Mouse (Mus musculus) neural tube, embryonic 12.5 days (tissue): Measurements from ENCODE around the gene Tmem72. TPM values are rescaled to one million over a fixed set of nuclear protein-coding genes. Genes with fewer than 3 reads are reported as not detected.

Source experiments
- ATAC-seq: fragments of 200-750 bp; cut with Nextera tagmentation; 2 replicates; pipeline ENCODE4 v1.8.0; 2017; ENCODE audit warnings: low read depth, mild to moderate bottlenecking, moderate TSS enrichment, moderate library complexity; ENCODE audit not compliant: low FRiP score
- H3K27ac ChIP-seq: fragments of 300-500 bp; sonication (generic); 2 replicates; pipeline ENCODE4 v1.5.1; 2016
- H3K27me3 ChIP-seq: fragments of 300-500 bp; sonication (generic); replicated peaks from 2 replicates; pipeline ENCODE4 v1.6.1; 2016; ENCODE audit warnings: mild to moderate bottlenecking
- H3K36me3 ChIP-seq: fragments of 300-500 bp; sonication (generic); 2 replicates; pipeline ENCODE4 v1.6.1; 2016; ENCODE audit warnings: mild to moderate bottlenecking
- H3K4me1 ChIP-seq: fragments of 300-500 bp; sonication (generic); 2 replicates; pipeline ENCODE4 v1.6.1; 2016
- H3K4me2 ChIP-seq: fragments of 300-500 bp; sonication (generic); replicated peaks from 2 replicates; pipeline ENCODE4 v1.6.1; 2016; ENCODE audit warnings: mild to moderate bottlenecking
- H3K4me3 ChIP-seq: fragments of 300-500 bp; sonication (generic); 2 replicates; pipeline ENCODE4 v1.5.1; 2016
- H3K9ac ChIP-seq: fragments of 300-500 bp; sonication (generic); 2 replicates; pipeline ENCODE4 v1.6.1; 2016; ENCODE audit warnings: mild to moderate bottlenecking
- H3K9me3 ChIP-seq: fragments of 300-500 bp; sonication (generic); 2 replicates; pipeline ENCODE4 v1.6.1; 2016; ENCODE audit warnings: mild to moderate bottlenecking
- WGBS: fragments of 180-500 bp; shearing (Covaris S2); methylation state at CpG from one replicate; pipeline ENCODE4 v1.1.7; 2016; 5-methylcytosine and 5-hydroxymethylcytosine counted together
- polyA plus RNA-seq: library from polyadenylated mRNA; unstranded; fragments of >200 nt; fragmentation: Nextera tagmentation; extraction: Ambion mirVana; gene quantifications from 2 replicates; pipeline ENCODE4 v1.2.1, GENCODE M21; 2016

The Tmem72 gene
- polyA plus RNA-seq, 1 experiment from 2014 or later, result 0.09 TPM

GRCm38 (mm10) chr6:116664830-116665229, 51.9 kb downstream of the Tmem72 start:
- no peak for ATAC-seq

GRCm38 (mm10) chr6:116664031-116664430, 52.7 kb downstream of the Tmem72 start:
- Histone ChIP-seq H3K9me3 (no peaks in the 10 kb centered on the region), H3K27me3 (no peaks in the 10 kb centered on the region), H3K4me3 (no peak overlapping the region), H3K4me1 (peaks cover 5% of the 10 kb centered on the region; the same call in 1 of the 2 replicates), H3K36me3 (no peaks in the 10 kb centered on the region), H3K4me2 (no peak overlapping the region), H3K27ac (no peak overlapping the region), H3K9ac (no peak overlapping the region)
- no peak for ATAC-seq
- 82% methylated on average over 6 of the region's 6 CpGs for WGBS

More at GRCm38 (mm10) chr6:116664830-116665229, 51.9 kb downstream of the Tmem72 start:
- Histone ChIP-seq H3K4me1 (peaks cover 9% of the 10 kb centered on the region), H3K36me3 (no peaks in the 10 kb centered on the region), H3K27ac (no peak overlapping the region), H3K4me3 (no peak overlapping the region), H3K9me3 (no peaks in the 10 kb centered on the region), H3K9ac (no peak overlapping the region), H3K27me3 (no peaks in the 10 kb centered on the region), H3K4me2 (no peak overlapping the region)
- WGBS, result 78% methylated on average over 3 of the region's 3 CpGs

- Histone ChIP-seq H3K27ac (no peak overlapping the region), H3K27me3 (no peaks in the 10 kb centered on the region), H3K9ac (no peak overlapping the region), H3K4me3 (no peak overlapping the region), H3K4me1 (peaks cover 5% of the 10 kb centered on the region; the same call in 1 of the 2 replicates), H3K9me3 (no peaks in the 10 kb centered on the region), H3K4me2 (no peak overlapping the region), H3K36me3 (no peaks in the 10 kb centered on the region)
- 82% methylated on average over 2 of the region's 2 CpGs for WGBS
- no peak for ATAC-seq
Observed at GRCm38 (mm10) chr6:116663364-116663763, 53.3 kb downstream of the Tmem72 start.

GRCm38 (mm10) chr6:116653684-116654454, 62.8 kb downstream of the Tmem72 start:
- WGBS, result 63% methylated on average over 9 of the region's 9 CpGs
- ATAC-seq, result peak; percentile 73

GRCm38 (mm10) chr6:116653191-116653590, 63.5 kb downstream of the Tmem72 start:
- no peaks in the 10 kb centered on the region for H3K27me3 ChIP-seq
- no peak overlapping the region for H3K9ac ChIP-seq
- H3K27ac ChIP-seq, result no peak overlapping the region
- H3K36me3 ChIP-seq, result peaks cover 11% of the 10 kb centered on the region; the same call in 1 of the 2 replicates
- no peaks in the 10 kb centered on the region for H3K9me3 ChIP-seq
- H3K4me3 ChIP-seq, result no peak overlapping the region
- no peaks in the 10 kb centered on the region; the same call in 1 of the 2 replicates for H3K4me1 ChIP-seq
- no peak for ATAC-seq
- WGBS, result 72% methylated on average over 3 of the region's 3 CpGs
- no peak overlapping the region for H3K4me2 ChIP-seq

More at GRCm38 (mm10) chr6:116653684-116654454, 62.8 kb downstream of the Tmem72 start:
- Histone ChIP-seq H3K4me1 (no peaks in the 10 kb centered on the region; the same call in 1 of the 2 replicates), H3K4me3 (no peak overlapping the region), H3K27ac (no peak overlapping the region), H3K4me2 (no peak overlapping the region), H3K27me3 (no peaks in the 10 kb centered on the region), H3K9me3 (no peaks in the 10 kb centered on the region), H3K36me3 (peaks cover 11% of the 10 kb centered on the region; the same call in 1 of the 2 replicates), H3K9ac (no peak overlapping the region)

GRCm38 (mm10) chr6:116651437-116652118, 65.1 kb downstream of the Tmem72 start:
- WGBS, result 77% methylated on average over 20 of the region's 20 CpGs
- Histone ChIP-seq H3K4me2 (0 out of 2 replicates have a peak overlapping the region, but pooled peaks have one; percentile 2), H3K9me3 (no peaks in the 10 kb centered on the region), H3K36me3 (peaks cover 3% of the 10 kb centered on the region), H3K27ac (no peak overlapping the region), H3K27me3 (0 out of 2 replicates have a peak, but pooled peaks cover 3% of the 10 kb centered on the region), H3K9ac (no peak overlapping the region), H3K4me3 (no peak overlapping the region), H3K4me1 (no peaks in the 10 kb centered on the region; the same call in 1 of the 2 replicates)
- ATAC-seq, result no peak

- Histone ChIP-seq H3K4me1 (no peaks in the 10 kb centered on the region; the same call in 1 of the 2 replicates), H3K4me3 (no peak within 1 kb of the TSS), H3K36me3 (peaks cover 11% of the 10 kb centered on the region), H3K9me3 (no peaks in the 10 kb centered on the region), H3K4me2 (no peak within 1 kb of the TSS), H3K27me3 (0 out of 2 replicates have a peak, but pooled peaks cover 3% of the 10 kb centered on the region), H3K9ac (no peak within 1 kb of the TSS), H3K27ac (no peak within 1 kb of the TSS)
- WGBS, result 37% methylated on average over 6 of the region's 6 CpGs
- ATAC-seq, result no peak
Observed at GRCm38 (mm10) chr6:116650406-116650805, 66.3 kb downstream of the Tmem72 start, which contains the start of gene Depp1. Gene Depp1, plus strand, starts transcription at chr6:116650609.

- no peak overlapping the region for H3K27ac ChIP-seq
- H3K36me3 ChIP-seq, result peaks cover 16% of the 10 kb centered on the region
- no peaks in the 10 kb centered on the region; the same call in 1 of the 2 replicates for H3K4me1 ChIP-seq
- H3K4me2 ChIP-seq, result no peak overlapping the region
- no peak for ATAC-seq
- H3K4me3 ChIP-seq, result no peak overlapping the region
- no peaks in the 10 kb centered on the region for H3K9me3 ChIP-seq
- 0 out of 2 replicates have a peak, but pooled peaks cover 3% of the 10 kb centered on the region for H3K27me3 ChIP-seq
- WGBS, result 93% methylated on average over 7 of the region's 7 CpGs
- H3K9ac ChIP-seq, result no peak overlapping the region
Observed at GRCm38 (mm10) chr6:116649811-116650210, 66.9 kb downstream of the Tmem72 start.

GRCm38 (mm10) chr6:116647763-116648162, 69.0 kb downstream of the Tmem72 start:
- WGBS, result 81% methylated on average over 12 of the region's 12 CpGs
- Histone ChIP-seq H3K27ac (no peak overlapping the region), H3K27me3 (0 out of 2 replicates have a peak, but pooled peaks cover 3% of the 10 kb centered on the region), H3K9ac (no peak overlapping the region), H3K4me3 (no peak overlapping the region), H3K9me3 (no peaks in the 10 kb centered on the region), H3K4me2 (no peak overlapping the region), H3K36me3 (peaks cover 18% of the 10 kb centered on the region), H3K4me1 (no peaks in the 10 kb centered on the region; the same call in 1 of the 2 replicates)
- no peak for ATAC-seq

- Histone ChIP-seq H3K4me2 (no peak overlapping the region), H3K4me3 (no peak overlapping the region), H3K4me1 (no peaks in the 10 kb centered on the region), H3K36me3 (peaks cover 21% of the 10 kb centered on the region), H3K27me3 (0 out of 2 replicates have a peak, but pooled peaks cover 3% of the 10 kb centered on the region), H3K9me3 (no peaks in the 10 kb centered on the region), H3K27ac (no peak overlapping the region), H3K9ac (no peak overlapping the region)
- 62% methylated on average over 3 of the region's 3 CpGs for WGBS
- ATAC-seq, result no peak
Observed at GRCm38 (mm10) chr6:116644335-116644734, 72.4 kb downstream of the Tmem72 start.

- ATAC-seq, result no peak
- Histone ChIP-seq H3K4me1 (no peaks in the 10 kb centered on the region), H3K4me2 (no peak overlapping the region), H3K27ac (no peak overlapping the region), H3K27me3 (0 out of 2 replicates have a peak, but pooled peaks cover 3% of the 10 kb centered on the region), H3K4me3 (no peak overlapping the region), H3K9me3 (no peaks in the 10 kb centered on the region), H3K9ac (no peak overlapping the region), H3K36me3 (peaks cover 21% of the 10 kb centered on the region)
- WGBS, result 72% methylated on average over 4 of the region's 4 CpGs
Observed at GRCm38 (mm10) chr6:116643881-116644280, 72.8 kb downstream of the Tmem72 start.

GRCm38 (mm10) chr6:116642942-116643341, 73.8 kb downstream of the Tmem72 start:
- H3K4me2 ChIP-seq, result no peak overlapping the region
- no peak for ATAC-seq
- no peaks in the 10 kb centered on the region for H3K9me3 ChIP-seq
- H3K4me3 ChIP-seq, result no peak overlapping the region
- no peak overlapping the region for H3K27ac ChIP-seq
- H3K36me3 ChIP-seq, result peaks cover 28% of the 10 kb centered on the region
- 0 out of 2 replicates have a peak, but pooled peaks cover 3% of the 10 kb centered on the region for H3K27me3 ChIP-seq
- no peak overlapping the region for H3K9ac ChIP-seq
- H3K4me1 ChIP-seq, result no peaks in the 10 kb centered on the region
- WGBS, result 85% methylated on average over 11 of the region's 11 CpGs
